Mouse (Mus musculus) embryonic fibroblast, embryonic 13.5 days (primary cell): Measurements from ENCODE around the gene Gm28051.

Experiments
- CTCF ChIP-seq: IDR thresholded peaks from 2 replicates; pipeline ENCODE4 v1.5.1; 2011; ENCODE audit warnings: mild to moderate bottlenecking, control low read depth, low read length, moderate library complexity, borderline replicate concordance; ENCODE audit not compliant: insufficient read depth
- POLR2A ChIP-seq: IDR thresholded peaks from 2 replicates; pipeline ENCODE4 v1.6.1; 2011; ENCODE audit warnings: low read depth, mild to moderate bottlenecking, control low read depth, low read length, moderate library complexity

DNA sequence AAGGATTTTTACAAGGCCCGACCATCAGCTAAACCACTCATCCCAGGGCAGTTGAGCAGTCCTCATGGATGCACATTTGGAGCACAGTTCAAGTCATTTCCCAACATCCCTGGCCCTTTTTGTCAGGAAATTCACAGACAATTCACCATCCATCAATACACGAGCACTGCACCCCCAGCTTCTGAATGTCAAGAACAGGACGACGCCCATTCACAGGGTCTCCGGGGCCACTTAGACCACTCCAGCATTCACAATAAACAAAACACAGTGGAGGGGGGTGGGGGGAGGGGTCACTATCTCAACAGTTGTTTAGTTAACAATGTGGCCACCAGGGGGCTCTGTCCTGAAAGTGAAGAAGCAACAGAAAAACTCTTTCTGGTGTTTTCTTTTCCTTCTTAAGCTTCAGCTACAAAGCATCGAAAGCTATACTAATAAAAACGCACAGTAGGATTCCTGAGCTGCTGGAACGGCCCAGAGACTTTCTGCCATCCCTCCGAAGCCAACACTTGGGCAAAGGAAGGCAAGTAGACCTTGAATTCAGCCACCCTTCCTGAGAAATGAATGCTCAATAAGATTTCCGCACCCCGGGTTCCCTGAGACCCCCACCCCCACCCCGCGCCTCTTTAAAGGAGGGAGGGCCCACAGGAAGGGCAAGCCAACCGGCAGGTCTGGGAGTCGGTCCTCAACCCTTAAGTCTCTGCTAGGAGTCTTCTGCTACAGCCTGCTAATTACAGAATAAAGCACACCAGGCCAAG is 55.0 kb downstream of the Gm28051 start:
- TF ChIP-seq POLR2A (no peak), CTCF (no peak)
